Mouse (Mus musculus): ENCODE results near the gene Ncbp3.

Ncbp3 gene

DNA sequence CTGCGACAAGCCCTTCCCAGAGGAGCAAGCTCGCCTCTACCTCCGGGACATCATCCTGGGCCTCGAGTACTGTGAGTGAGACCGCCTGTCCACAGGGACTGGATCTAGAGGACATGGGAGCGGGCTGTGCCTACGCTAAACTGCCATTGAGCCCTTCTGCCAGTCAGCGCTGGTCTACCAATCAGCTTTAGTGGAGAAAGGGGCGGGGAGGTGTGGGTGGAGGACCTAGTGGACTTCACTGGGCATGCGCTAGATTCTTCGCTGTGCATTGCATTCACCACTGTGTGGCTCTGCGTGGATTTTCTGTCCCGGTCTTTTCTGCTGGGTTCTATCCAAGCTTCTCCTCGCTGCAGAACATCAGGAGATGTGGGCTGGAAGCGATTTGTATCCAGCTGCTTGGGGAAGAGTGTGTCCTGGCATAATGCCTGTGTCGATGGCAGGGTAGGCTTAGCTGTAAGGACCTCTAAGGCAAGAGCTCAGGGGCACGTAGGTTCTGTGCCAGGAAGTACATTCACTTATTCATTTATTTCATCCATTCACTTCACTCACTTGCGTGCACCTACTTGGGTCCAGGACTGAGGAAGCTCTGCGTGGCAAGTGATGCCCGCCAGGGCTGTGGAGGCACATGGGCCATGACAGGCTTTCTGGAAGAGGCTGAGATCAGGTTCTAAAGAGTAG, 16.6 kb upstream of the Ncbp3 start:
- DNase-seq (ENCODE audit: low read depth, low spot score): peak; percentile 87

DNA sequence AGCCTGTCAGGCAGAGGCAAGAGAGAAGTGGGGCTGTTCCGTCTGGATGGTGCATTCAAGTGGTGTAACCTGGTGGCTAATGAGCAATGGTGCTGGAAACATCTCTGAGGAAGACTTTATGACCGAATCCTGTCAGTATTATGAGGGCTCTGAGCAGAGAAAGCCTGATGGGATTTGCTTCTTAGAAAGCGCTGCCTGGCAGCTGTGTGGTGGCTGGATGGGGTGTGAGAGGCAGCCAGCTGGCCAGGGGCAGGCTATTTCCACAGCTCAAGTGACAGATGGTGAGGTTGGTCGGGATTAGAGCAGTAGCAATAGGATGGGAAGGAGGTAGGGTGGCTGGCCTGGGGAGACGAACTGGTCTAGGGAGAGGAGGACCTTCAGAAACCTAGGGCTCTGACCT, 16.0 kb upstream of the Ncbp3 start:
- DNase-seq (ENCODE audit: low read depth, low spot score): no peak

DNA sequence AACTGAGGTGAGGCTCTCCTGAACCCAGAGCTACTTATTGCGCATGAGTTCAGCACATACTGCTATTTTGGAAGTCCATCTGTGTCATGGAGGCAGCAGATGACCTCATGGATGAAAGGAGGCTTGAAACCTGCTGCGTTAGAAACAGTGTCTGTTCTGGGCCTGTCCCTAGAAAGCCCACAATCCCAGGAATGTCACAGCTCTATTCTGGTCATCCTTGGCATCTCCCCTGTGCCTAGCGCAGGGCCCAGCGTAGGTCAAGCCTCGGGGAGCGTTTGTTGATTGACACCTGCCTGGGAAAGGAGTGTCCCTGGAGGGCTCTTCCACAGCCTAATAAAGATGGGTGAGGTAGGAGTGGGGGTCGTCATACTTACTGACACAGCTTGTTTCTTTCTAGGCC, 11.5 kb upstream of the Ncbp3 start:
- DNase-seq (ENCODE audit: low read depth, low spot score): no peak

DNA sequence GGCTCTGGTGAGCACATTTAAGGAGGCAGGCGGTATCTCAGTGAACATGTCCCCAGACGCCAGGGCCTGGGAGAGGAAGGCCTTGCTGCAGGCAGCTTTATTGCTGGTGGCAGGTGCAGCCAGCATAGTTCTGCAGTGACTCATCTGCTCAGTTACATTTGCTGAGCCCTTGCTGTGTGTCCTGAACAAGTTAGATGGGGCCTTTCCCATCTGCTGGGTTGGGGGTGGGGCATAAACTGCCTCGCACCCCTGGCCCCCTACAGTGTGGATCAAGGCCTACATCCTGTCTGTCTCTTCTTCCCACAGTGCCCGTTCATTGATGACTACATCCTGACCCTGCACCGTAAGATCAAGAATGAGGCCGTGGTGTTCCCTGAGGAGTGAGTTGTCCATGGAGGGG, 10.7 kb upstream of the Ncbp3 start:
- no peak for DNase-seq (ENCODE audit: low read depth, low spot score)

DNA sequence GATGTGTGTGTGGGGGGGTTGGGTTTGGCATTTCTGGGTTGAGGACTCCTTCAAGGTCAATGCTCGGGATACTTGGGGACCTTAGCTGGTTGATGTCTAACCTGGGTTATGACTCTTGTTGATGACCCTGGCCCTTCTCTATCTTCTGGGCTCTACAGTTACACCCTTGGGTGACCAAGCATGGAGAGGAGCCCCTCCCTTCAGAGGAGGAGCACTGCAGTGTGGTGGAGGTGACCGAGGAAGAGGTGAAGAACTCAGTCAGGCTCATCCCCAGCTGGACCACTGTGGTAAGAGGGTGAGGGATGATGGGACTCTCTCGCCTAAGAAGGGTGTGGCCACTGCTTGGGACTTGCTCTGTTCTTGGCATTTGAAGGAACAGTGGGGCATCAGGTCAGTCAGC, 9.9 kb upstream of the Ncbp3 start:
- no peak for DNase-seq (ENCODE audit: low read depth, low spot score)

DNA sequence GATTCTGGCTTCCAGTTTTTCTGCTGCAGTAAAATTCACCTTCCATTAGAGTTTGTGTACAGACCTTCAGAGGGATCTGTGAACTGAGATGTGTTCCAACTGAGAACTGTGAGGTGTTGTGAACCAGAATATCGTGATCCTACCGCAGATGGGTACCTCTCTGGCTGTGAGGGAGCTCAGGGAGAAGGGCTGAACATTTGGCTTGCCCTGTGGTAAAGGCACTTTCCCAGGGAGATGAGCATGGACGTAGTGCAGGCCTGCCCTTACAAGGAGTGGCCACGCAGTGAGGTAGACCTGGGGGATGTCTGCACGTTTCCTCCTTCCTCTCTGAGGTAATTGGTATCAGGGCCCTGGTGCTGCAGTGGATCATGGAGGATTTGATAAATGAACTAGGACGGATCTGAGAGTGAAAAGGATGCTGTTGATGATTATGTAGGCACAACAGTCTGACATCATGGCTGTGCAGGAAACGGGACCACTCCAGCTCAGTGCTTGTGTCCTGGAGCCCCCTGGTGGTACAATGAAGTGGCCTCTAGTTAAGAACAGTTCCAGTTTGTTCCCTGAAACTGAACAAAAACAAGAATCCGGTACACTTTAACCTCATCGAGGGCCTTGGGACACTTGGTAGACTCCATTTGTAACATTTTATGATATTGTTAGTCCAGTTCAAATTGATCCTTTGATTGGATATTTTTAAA, 8.3 kb upstream of the Ncbp3 start:
- peak; percentile 61 for DNase-seq (ENCODE audit: low read depth, low spot score)

DNA sequence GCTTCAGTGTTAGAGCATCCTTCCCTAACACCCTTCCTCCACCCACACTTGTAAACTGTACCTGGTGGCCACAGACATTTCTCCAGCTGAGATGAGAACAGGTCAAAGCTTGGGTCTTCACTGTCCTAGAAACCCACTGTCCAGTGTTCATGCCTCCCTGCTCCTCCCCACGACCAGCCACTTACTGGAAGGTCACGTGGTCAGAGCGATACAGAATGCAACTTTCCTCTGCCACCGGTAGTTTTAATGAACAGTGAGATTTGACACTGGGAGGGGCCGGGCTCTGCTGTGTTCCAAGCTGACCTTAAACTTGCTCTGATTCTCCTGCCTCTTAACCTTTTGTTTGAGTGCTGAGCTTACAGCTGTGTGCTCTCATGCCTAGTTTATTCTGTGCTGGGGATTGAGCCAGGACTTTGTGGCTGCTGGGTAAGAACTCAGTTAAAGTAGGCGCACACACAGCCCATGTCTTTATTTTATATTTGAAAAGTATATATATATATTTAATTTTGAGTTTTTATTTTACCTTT, 3.3 kb upstream of the Ncbp3 start:
- no peak for DNase-seq (ENCODE audit: low read depth, low spot score)

DNA sequence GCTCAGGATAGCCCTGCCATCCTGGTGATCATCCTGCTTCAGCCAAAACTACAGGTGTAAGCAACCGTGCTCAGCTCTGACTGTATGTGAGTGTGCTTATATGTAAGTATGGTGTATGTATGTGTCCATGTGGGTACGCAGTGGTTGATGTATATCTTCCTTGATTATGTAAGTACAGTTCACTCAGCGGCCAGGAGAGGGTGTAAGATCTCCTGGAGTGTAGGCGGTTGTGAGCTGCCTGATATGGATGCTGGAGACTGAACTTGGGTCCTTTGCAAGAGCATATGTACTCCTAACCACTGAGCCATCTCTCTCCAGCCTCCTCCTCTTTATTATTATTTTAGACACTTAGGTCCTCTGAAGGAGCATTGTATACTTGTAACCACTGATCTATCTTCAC, 2.8 kb upstream of the Ncbp3 start:
- no peak for DNase-seq (ENCODE audit: low read depth, low spot score)

DNA sequence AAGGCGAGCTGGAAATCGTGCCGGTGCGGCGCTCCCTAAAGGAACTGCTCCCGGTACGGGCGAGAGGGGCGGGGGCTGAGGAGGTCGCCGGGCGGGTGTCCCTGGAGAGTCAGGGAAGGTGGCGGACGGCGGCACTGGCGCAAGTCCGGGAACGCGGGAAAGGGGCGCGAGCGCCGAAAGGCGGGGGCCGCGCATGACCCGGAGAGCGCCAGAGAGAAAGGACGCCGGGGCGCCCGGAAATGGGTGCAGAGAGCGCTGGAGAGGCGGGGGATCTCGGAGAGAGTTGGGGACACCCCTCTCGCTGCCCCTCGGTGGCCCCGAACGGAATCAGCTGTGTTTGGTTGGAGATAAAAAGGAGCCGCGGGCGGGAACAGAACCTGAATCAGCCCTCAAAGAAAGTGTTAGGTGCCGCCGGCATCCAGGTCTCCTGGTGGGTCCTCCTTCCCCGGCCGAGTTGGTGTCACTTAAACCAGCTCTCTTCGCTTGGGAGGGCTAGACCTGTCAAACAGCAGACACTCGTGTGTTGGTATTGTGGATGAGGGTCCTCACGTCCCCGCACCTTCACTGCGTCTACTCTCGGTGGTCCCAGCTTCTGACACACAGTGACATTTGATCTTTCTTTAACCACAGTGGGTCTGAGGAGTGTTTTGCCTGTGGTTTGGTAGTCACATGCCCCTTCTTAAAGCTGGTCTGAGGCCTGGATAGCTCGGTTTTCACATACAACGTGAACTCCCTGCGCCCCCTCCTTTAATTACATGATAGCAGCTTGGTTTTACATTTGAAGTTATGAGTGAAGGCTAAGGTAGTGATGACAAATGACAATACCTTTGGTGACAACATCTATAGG, 670 bp downstream of the Ncbp3 start:
- DNase-seq (ENCODE audit: low read depth, low spot score): no peak

DNA sequence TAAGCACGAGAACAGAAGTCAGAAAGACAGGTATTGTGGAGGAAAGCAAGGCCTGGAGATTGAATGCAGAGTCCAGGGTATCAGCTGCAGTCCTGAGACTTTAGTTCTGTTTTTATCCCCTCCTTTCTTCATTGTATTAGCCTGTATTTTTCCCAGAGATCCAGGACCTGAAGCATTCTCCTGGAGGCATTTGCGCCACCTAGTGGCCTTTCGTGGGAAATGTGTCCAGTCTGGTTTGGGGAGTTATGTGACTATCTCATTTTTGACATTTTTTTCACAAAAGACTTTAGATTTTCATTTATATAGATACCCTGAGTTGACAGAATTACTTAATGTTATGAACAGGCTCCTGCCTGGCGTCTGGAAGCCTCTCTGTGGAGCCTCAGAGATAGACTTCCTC, 1.8 kb downstream of the Ncbp3 start:
- peak; percentile 86 for DNase-seq (ENCODE audit: low read depth, low spot score)

DNA sequence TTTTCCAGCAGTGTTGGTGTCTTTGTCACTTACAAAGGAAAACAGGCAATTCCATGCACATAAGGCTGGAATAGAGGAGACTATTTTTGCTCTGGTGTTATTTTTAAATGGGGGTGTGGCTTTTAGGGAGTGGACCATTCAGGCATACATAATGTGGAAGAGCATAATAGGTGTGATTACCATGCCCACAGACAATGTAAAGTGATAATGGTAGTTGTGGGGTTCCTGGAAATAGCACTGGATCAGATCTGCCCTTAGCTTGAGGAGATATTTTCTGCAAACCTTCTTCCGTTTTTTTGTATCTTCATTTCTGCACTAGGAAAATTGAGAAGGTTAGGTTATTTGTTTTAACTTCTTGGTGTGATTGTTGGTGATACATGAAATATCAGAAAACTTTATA, 5.2 kb downstream of the Ncbp3 start:
- no peak for DNase-seq (ENCODE audit: low read depth, low spot score)

DNA sequence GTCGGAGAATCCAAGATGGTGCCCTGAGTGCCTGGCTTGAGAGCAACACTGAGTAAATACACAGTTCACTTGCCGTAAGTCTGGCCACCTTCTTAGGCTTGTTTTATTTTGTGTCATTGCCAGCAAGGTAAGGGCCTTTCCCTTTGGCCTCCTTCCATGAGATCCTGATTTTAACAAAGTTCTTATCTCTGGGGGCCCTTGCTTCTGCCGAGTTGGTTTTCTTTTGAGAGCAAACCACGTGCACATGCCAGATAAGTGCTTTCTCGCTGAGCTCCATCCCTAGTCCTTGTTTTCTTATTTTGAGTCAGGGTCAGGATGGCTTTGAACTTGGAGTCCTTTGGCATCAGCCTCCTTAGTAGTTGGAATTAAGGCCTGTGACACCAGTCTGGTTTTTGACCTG, 10.1 kb downstream of the Ncbp3 start:
- no peak for DNase-seq (ENCODE audit: low read depth, low spot score)

DNA sequence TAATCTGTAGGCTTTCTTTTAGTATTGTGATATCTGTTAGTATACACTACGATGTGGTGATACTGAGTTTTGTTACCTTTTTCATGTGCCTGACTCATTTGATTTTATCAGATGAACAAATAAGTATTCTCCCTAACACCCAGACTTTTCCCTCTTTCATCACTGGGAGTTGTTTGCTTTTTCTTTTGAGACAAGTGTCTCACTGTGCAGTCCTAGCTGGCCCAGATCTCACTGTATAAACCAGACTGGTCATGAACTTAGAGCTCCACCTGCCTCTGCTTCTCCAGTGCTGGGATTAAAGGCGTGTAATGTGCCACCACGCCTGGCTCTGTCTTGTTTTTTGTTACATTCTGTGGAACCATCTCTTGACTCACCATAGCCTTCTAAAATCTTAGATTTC, 12.0 kb downstream of the Ncbp3 start:
- DNase-seq (ENCODE audit: low read depth, low spot score): no peak

DNA sequence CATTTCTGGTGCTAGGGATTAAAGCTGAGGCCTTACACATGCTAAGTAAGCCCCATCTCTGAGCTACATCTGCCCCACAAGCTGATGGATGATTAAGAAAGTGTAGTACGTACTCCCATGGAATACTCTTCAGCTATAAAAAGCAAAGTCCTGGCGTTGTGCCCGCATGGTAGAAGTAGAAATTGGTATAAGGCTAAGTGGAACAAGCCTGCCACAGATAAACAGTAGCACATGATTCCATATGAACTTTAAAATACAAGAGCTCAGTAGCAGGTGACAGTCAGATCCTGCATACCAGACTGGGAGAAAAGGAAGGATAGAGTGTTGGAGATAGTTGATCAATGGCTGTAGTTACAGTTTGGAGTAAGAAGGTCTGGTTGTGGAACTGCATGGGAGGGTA, 13.8 kb downstream of the Ncbp3 start:
- no peak for DNase-seq (ENCODE audit: low read depth, low spot score)

DNA sequence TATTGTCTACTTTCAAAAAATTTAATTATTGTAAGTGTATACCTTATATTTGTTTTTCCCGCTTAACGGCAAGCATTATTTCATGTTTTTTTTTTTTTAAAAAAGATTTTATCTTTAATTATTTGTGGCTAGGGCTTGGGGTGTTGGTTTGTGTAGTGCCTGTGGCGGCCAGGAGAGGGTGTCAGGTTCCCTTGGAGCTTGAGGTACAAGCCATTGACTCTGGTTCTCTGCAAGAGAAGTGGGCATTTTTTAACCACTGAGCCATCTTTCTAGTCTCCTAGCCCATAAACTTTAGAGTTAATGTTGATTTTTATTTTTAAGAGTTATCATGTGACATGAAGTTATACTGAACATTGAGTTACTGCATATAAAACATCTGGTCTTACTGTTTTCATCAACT, 24.3 kb downstream of the Ncbp3 start:
- DNase-seq (ENCODE audit: low read depth, low spot score): no peak

DNA sequence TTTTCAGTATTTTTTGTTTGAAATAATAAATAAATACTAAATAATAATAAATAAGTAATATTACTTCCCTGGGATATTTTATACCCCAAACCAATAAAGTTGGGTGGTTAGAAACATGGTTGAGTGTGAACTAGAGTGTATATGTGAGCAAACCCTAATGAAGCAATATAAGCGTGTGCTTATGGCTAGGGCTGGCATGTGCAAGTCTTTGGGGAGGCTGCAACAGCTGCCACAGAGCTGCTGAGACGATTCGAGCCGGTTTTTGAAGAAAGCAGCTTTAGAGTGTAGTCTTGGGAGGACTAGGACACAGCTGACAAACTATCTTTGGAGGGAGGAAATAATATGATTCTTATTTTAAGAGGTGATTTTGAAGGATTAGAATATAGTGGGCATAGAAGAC, 28.7 kb downstream of the Ncbp3 start:
- no peak for DNase-seq (ENCODE audit: low read depth, low spot score)

DNA sequence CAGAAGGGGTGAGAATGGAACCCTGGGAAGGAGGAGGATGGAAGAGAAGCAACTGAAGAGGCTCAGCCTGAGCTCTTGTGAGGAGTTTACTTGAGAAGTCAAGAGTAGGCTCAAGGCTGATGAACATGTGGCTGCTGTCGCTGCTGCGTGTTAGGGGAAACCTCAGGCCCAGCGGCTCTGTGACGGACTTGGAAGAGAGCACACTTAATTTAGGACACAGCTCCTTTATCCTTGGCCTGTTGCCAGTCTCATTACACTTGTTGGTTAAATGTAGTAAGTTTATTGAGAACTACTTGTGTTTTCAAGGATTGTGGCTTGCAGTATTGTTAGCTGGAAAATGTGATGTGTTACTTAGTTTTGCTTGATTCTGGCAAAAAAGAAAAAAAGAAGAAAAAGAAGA, 29.1 kb downstream of the Ncbp3 start:
- DNase-seq (ENCODE audit: low read depth, low spot score): no peak

DNA sequence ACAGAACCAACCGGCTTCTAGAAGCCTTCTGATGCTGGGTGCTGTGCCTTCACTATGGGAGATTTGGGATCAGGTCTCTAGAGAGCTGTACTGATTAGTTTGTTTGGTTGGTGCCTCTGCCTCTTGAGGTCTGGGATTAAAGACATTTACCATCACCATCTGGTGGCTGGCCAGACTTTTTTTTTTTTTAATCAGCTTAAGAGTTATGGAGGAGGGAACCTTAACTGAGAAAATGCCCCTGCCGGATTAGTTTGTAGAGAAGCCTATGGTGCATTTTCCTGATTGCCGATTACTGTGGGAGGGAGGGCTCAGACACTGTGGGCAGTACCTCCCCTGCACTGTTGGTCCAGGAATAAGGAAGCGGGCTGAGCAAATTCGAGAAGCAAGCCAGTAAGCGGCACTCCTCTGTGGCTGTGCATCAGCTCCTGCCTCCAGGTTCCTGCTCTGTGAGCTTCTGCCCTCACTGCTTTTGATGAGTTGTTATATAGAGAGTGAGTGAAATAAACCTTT, 29.7 kb downstream of the Ncbp3 start:
- DNase-seq (ENCODE audit: low read depth, low spot score): no peak

DNA sequence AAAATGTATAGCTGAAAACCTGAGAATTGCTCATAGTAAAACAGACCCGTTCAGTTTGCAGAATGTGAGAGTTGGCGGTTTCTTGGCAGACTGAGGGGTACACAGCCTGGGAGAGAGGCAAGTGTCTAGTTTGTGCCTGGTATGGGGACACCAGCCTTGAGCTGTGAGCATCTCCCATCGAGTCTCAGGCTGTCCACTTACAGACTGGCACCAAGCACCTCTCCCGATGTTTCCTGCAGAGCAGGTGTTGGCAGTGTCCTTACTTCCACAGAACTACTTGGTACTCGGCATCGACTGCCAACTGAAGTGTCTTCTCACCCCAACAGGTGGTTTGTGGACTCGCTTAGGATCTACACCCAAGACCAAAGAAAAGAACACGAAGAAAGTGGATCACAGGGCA, 31.0 kb downstream of the Ncbp3 start:
- DNase-seq (ENCODE audit: low read depth, low spot score): no peak

DNA sequence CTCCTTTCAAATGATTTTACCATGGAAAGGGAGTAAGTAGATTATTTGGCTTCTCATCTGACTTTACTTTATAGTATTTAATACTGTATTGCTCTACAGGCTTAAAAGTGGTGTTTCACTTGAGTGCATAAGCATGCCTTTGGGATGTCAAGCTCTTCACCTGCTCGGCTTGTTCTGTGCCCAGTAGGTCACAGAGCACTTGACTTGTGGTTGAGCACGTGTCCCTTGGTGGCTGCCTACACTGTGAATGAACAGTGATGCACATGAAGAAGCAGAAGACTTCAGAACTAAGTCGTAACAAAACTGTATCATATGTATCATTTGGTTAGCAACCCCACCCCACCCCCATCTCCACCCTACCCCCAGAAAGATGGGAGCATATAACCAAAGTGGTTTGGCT, 32.7 kb downstream of the Ncbp3 start:
- DNase-seq (ENCODE audit: low read depth, low spot score): no peak

DNA sequence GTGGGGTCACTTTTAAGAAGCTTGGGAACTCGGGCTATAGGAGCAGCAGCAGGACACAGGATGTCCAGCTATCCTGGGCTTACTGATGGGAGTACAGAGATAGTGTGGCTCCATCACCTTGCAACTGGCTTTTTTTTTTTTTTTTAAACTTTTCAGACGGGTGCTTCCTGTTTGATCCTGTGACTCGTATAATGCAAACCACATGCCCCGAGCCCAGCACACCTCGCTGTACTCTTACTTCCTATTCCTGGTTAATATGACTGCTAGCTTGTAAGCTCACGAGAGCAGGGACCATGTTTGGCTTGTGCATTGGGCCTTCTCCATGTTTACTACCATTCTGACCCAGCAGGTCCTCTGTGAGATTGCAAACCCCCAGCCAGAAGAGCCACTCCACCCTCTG, 36.7 kb downstream of the Ncbp3 start:
- DNase-seq (ENCODE audit: low read depth, low spot score): peak; percentile 20

DNA sequence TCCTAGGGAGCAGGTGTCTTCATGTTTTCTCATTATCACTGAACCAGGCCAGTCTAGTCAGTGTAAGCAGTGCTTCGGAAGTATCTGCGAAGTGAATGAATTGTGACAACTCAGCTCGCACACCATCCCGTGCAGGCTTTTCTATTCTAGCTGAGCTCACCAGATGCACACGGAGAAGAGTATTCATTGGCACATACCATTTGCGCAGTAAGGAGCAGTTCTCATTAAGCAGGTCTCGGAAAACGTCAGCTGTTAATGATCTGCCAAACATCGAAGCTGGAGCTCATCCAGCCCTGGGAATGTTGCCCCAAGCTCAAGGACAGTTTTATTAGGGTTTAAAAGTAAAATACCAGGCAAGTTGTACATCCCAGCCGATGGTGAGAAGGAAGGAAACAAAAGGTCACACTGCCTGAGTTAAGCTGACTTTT, 37.2 kb downstream of the Ncbp3 start:
- DNase-seq (ENCODE audit: low read depth, low spot score): peak; percentile 18

All from forelimb bud, embryonic 11.5 days (tissue).